Mouse (Mus musculus) stomach, postnatal 0 days (tissue): Measurements from ENCODE around the gene Angptl4.

Experiments used
- CTCF ChIP-seq: IDR thresholded peaks from 2 replicates; pipeline ENCODE4 v1.5.1; 2016; ENCODE audit warnings: antibody characterized with exemption, low read depth, mild to moderate bottlenecking, moderate library complexity
- EP300 ChIP-seq: optimal IDR thresholded peaks from 2 replicates; pipeline ENCODE3; 2016; ENCODE audit warnings: antibody characterized with exemption

DNA sequence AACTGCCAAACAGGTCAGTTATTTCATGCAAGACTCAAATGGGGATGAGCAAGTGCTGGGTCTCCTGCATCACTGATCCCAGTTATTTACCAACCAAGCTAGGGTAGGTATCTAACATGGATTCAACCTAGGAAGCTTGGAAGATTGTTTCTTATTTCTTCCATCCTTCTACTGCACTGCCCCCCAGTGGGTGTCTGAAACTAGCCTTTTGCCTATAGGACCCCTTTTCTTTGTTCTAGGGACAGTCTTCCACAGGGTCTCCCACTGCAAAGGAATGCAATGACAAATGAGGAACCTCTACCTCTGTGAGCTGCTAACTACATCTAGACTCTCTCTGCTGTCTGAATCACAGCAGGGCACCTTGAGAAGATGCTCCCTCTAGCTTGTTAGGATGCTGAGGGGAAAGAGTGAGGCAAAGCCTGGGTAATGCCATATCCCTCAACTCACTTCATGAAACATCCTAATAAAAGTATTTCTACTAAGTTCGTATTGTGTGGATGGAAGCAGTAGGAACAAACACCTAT is 40.9 kb upstream of the Angptl4 start:
- TF ChIP-seq CTCF: peak; percentile 53
- no peak for TF ChIP-seq EP300
